Mouse (Mus musculus) liver, embryonic 14.5 days (tissue): ENCODE results near the gene Hcn3. TPM values are rescaled to one million over a fixed set of nuclear protein-coding genes. Genes with fewer than 3 reads are reported as not detected.
"Not testable (repeated sequence)": the region's sequence is repeated elsewhere in the genome, so short reads cannot be mapped to it uniquely, and the experiment has no call there.

ENCODE experiments used
- ATAC-seq: fragments of 200-750 bp; cut with Nextera tagmentation; 2 replicates; pipeline ENCODE4 v1.8.0; 2017; ENCODE audit warnings: moderate number of reproducible peaks, mild to moderate bottlenecking, moderate library complexity; ENCODE audit not compliant: insufficient read depth
- DNase-seq, 3 experiments: peaks; one replicate each; pipeline ENCODE4 v3.0.0-alpha.2; 2012 to 2013; ENCODE audit warnings: low read depth in 3 of 3, low spot score in 3 of 3
- H3K27ac ChIP-seq: fragments of 300-500 bp; sonication (generic); 2 replicates; pipeline ENCODE4 v1.5.1; 2014; ENCODE audit warnings: moderate library complexity, mild to moderate bottlenecking, control low read depth, inconsistent platforms
- H3K27me3 ChIP-seq: fragments of 300-500 bp; sonication (generic); 2 replicates; pipeline ENCODE4 v1.6.1; 2014; ENCODE audit warnings: mild to moderate bottlenecking, low read length, moderate library complexity; ENCODE audit not compliant: control insufficient read depth, insufficient read depth
- H3K36me3 ChIP-seq: fragments of 300-500 bp; sonication (generic); replicated peaks from 2 replicates; pipeline ENCODE4 v1.6.1; 2014; ENCODE audit warnings: low read depth; ENCODE audit not compliant: control insufficient read depth, insufficient read depth
- H3K4me1 ChIP-seq, 2 experiments: fragments of 200-500 bp in 1 of 2; fragments of 300-500 bp in 1 of 2; sonication (generic) in 1 of 2; replicated peaks; 2 replicates each; pipeline ENCODE4 v1.6.1; 2012 to 2014; ENCODE audit warnings: antibody characterized with exemption in 1 of 2, inconsistent platforms in 1 of 2, low read length in 1 of 2; ENCODE audit not compliant: control insufficient read depth in 2 of 2, insufficient read depth in 2 of 2
- H3K4me2 ChIP-seq: fragments of 300-500 bp; sonication (generic); 2 replicates; pipeline ENCODE4 v1.6.1; 2014; ENCODE audit warnings: low read depth, mild to moderate bottlenecking, control low read depth, moderate library complexity
- H3K4me3 ChIP-seq, 2 experiments: fragments of 200-500 bp in 1 of 2; fragments of 300-500 bp in 1 of 2; sonication (generic) in 1 of 2; 2 replicates each; pipeline ENCODE4 v1.5.1; 2012 to 2014; ENCODE audit warnings: low read depth in 2 of 2, low read length in 2 of 2, mild to moderate bottlenecking in 2 of 2, control low read depth in 1 of 2, inconsistent platforms in 1 of 2, moderate library complexity in 1 of 2; ENCODE audit not compliant: insufficient read depth in 1 of 2
- H3K9ac ChIP-seq: fragments of 300-500 bp; sonication (generic); replicated peaks from 2 replicates; pipeline ENCODE4 v1.6.1; 2014; ENCODE audit warnings: mild to moderate bottlenecking, control low read depth, moderate library complexity
- H3K9me3 ChIP-seq: fragments of 300-500 bp; sonication (generic); 2 replicates; pipeline ENCODE4 v1.6.1; 2016; ENCODE audit warnings: low read length, mixed read lengths; ENCODE audit not compliant: control insufficient read depth
- CTCF ChIP-seq: IDR thresholded peaks from 2 replicates; pipeline ENCODE4 v1.5.1; 2016; ENCODE audit warnings: antibody characterized with exemption, low read depth, control low read depth
- EP300 ChIP-seq: IDR thresholded peaks from 2 replicates; pipeline ENCODE4 v1.6.1; 2016; ENCODE audit warnings: antibody characterized with exemption, low read depth
- WGBS: fragments of 180-500 bp; shearing (Covaris S2); extraction: QIAGEN DNeasy Blood & Tissue Kit; methylation state at CpG from one replicate; pipeline ENCODE4 v1.1.7; 2014; ENCODE audit not compliant: insufficient replicate concordance; 5-methylcytosine and 5-hydroxymethylcytosine counted together
- polyA plus RNA-seq, 2 experiments: library from polyadenylated mRNA; depleted of rRNA in 1 of 2; stranded (reverse) in 1 of 2; unstranded in 1 of 2; fragments of >200 nt; fragmentation: Nextera tagmentation in 1 of 2; extraction: Ambion mirVana in 1 of 2; gene quantifications; 2 replicates each; pipeline versions ENCODE4 v1.2.1 to v1.2.3; 2012 to 2014

Hcn3 gene
- polyA plus RNA-seq, 2 experiments: 0.31 to 0.55 TPM

DNA sequence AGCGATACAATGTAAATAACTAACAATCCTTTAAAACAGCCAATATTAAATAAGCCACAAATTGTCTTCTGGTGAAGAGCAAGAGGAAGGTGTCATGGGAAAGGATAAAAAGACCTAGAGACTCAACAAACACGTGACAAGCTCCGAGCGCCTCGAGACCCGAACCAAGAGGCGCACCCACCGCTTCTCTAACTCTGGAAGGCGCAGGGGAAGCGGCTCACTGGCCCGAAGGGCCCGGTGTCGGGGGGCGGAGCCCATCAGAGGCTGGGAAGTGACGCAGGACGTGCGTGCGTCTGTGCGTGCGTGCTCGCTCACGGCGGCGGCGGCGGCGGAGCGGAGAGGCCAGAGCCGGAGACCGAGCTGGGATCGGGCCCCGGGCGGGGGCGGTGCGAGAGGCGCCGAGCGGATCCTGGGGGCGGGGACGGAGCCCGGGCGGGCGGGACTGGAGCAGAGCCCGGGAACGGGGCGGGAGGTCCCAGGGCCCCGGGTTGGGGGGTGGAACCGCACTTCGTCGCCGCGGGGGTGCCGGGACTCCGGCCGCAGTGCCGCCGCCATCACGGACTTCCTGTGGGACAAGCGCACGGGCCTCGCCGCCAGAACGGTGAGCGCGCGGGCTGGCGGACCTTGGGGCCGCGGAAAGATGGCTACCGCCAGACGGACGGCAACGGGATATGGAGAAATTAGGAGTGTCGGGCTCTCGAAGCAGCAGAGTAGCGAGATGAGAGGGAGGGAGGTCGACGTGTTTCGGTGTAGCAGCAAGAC is 4.7 kb upstream of the Hcn3 start, which contains the start of gene Clk2:
Gene Clk2, plus strand, starts transcription at position 290 of the 762 bp plus-strand sequence.
- under 1% methylated on average over 78 of the region's 79 CpGs for WGBS
- ATAC-seq (peak; percentile 96), DNase-seq (peak; percentile 89 to 91 (median 90))
- TF ChIP-seq CTCF (no peak), EP300 (no peak)
- Histone ChIP-seq H3K27ac (peak within 1 kb of the TSS; percentile 62), H3K4me2 (peak within 1 kb of the TSS; percentile 93), H3K9ac (peak within 1 kb of the TSS; percentile 77), H3K27me3 (no peaks in the 10 kb centered on the region), H3K4me3 (peak within 1 kb of the TSS; percentile 80 to 97), H3K36me3 (peaks cover 23% of the 10 kb centered on the region), H3K9me3 (no peaks in the 10 kb centered on the region), H3K4me1 (peaks cover 16 to 25% of the 10 kb centered on the region in 2 experiments)

DNA sequence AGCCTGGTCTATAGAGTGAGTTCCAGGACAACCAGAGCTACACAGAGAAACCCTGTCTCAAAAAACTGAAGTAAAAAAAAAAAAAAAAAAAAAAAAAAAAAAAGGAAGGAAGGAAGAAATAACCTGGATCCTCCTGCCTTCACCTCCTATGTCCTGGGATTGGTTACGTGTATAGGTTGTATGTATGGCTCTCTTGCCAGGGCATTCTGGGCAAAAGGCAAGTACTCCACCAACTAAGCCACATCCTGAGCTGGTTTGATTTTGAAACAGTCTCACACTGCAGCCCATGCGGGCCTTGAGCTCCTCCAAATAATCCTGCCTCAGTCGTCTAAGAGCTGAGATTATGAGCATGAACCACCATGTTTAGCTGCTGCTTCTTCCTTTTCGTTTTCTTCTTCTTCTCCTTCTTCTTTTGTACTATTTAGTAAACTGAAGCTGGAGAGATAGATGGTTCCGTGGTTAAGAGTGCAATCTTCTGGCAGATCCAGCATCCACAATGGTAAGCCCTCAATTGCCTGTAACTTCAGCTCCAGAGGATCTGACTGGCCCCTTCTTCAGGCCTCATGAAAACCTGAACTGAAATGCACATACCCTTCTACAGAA is 3.7 kb upstream of the Hcn3 start:
- Histone ChIP-seq H3K27me3 (peaks cover 2% of the 10 kb centered on the region), H3K27ac (peak overlapping the region; percentile 62), H3K36me3 (peaks cover 17% of the 10 kb centered on the region), H3K4me1 (peaks cover 16 to 31% of the 10 kb centered on the region in 2 experiments), H3K4me3 (peak overlapping the region in 1 of 2 experiments; percentile 80; a peak in 2 of 4 replicates), H3K4me2 (peak overlapping the region; percentile 93), H3K9me3 (no peaks in the 10 kb centered on the region), H3K9ac (peak overlapping the region; percentile 77)
- no peak for TF ChIP-seq EP300
- no peak for TF ChIP-seq CTCF
- ATAC-seq (no peak), DNase-seq (no peak)
- 56% methylated on average over 5 of the region's 5 CpGs for WGBS

DNA sequence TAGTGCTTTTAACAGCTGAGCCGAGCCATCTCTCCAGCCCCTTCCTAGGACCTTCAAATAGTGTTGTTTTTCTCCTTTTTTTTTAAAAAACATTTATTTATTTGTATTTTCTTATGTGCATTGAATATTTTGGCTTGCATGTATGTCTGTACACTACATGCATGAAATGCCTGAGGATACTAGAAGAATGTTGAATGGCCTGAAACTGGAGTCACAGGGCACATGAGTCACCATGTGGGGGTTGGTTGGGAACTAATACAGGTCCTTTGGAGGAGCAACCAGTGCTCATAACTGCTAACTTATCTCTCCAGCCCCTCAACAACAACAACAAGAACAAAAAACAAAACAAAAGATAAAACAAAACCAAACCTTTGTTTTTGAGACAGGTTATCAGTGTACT is 3.1 kb upstream of the Hcn3 start:
- Histone ChIP-seq H3K4me1 (peaks cover 16 to 31% of the 10 kb centered on the region in 2 experiments), H3K27ac (no peak overlapping the region), H3K27me3 (peaks cover 8% of the 10 kb centered on the region), H3K9ac (no peak overlapping the region), H3K36me3 (peaks cover 11% of the 10 kb centered on the region), H3K4me2 (no peak overlapping the region), H3K4me3 (no peak overlapping the region), H3K9me3 (no peaks in the 10 kb centered on the region)
- WGBS: 61% methylated on average over 1 of the region's 1 CpGs
- DNase-seq: no peak
- no peak for TF ChIP-seq EP300
- TF ChIP-seq CTCF: no peak
- no peak for ATAC-seq

DNA sequence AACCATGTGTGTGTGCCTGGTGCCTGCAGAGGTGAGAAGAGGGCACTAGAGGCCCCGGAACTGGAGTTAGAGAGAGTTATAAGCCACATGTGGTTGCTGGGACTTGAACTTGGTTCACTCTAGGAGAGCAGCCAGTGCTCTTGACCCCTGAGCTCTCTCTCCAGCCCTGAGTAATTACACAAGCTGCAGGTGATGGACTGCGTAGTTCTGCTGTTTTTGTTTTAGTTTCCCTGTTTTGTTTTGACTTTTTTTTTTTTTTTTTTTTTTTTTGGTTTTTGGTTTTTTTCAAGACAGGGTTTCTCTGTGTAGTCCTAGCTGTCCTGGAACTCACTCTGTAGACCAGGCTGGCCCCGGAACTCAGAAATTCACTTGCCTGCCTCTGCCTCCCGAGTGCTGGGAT is 1.8 kb upstream of the Hcn3 start:
- Histone ChIP-seq H3K27ac (no peak overlapping the region), H3K4me1 (peaks cover 16 to 31% of the 10 kb centered on the region in 2 experiments), H3K9me3 (no peaks in the 10 kb centered on the region), H3K4me3 (no peak overlapping the region), H3K9ac (no peak overlapping the region), H3K36me3 (no peaks in the 10 kb centered on the region), H3K4me2 (no peak overlapping the region), H3K27me3 (peaks cover 9% of the 10 kb centered on the region)
- no peak for TF ChIP-seq EP300
- TF ChIP-seq CTCF: no peak
- no peak for ATAC-seq
- no peak for DNase-seq
- 71% methylated on average over 4 of the region's 4 CpGs for WGBS

DNA sequence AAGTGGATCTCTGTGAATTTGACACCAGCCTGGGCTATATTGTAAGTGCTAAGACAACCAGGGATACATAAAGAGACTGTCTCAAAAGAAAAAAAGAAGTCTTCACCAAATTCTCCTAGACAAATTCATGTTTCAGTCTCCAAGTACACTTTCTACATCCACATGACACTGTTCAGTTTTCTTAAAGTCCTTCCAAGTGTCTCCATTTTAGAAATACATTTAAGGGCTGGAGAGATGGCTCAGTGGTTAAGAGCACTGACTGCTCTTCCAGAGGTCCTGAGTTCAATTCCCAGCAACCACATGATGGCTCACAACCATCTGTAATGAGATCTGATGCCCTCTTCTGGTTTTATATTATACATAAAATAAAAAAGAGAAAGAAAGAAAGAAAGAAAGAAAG is 1.2 kb upstream of the Hcn3 start:
- not testable (repeated sequence) for DNase-seq, H3K27me3 ChIP-seq, ATAC-seq, H3K4me2 ChIP-seq, H3K4me3 ChIP-seq, H3K9me3 ChIP-seq, H3K36me3 ChIP-seq, H3K9ac ChIP-seq, H3K27ac ChIP-seq
- peaks cover 16 to 25% of the 10 kb centered on the region in 2 experiments for H3K4me1 ChIP-seq
